Mouse (Mus musculus): ENCODE results near the gene Auts2.

The Auts2 gene

DNA sequence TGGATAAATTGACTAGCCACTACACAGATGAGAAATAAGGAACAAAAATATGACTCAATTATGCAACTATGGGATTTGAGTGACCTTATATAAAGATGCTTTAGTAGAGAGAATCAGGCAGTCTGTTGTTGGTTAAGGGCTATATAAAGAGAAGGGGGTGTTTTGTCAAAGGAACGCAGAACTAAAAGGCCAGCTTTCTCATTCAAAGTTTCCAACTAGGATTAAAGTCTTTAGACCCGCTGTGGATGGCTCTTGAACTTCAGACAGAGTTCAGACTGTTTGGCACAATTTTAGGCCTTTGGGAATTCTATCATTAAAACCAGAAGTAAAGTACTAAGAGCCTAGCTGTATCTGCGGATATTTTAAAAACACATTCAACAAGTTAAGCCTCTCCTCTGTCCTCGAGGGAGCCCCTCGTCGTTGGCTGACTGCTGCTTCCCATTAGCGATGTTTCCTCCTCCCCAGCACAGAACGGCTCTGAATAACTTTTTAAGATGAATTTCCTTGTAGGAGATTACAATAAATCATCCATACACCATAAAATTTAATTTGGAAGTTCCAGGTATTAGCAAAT, 459.3 kb downstream of the Auts2 start:
- DNase-seq (ENCODE audit: low read depth), result no peak

DNA sequence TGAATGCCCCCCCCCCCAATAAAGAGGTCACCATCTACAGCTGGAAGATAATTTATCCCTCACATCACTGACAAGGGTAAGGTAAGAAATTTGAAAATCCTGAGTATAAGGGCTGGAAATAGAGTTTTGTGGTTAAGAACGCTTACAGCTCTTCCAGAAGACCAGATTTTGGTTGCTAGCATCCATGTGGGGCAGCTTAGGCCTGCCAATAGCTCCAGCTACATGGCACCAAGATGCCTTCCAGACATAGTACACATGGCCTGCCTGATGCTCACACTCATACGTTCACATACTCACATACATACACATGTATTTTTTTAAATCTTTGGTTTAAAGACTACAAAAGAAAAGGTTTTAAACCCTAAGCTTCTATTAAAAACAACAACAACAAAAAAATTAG, 467.2 kb downstream of the Auts2 start:
- DNase-seq (ENCODE audit: low read depth), result no peak

DNA sequence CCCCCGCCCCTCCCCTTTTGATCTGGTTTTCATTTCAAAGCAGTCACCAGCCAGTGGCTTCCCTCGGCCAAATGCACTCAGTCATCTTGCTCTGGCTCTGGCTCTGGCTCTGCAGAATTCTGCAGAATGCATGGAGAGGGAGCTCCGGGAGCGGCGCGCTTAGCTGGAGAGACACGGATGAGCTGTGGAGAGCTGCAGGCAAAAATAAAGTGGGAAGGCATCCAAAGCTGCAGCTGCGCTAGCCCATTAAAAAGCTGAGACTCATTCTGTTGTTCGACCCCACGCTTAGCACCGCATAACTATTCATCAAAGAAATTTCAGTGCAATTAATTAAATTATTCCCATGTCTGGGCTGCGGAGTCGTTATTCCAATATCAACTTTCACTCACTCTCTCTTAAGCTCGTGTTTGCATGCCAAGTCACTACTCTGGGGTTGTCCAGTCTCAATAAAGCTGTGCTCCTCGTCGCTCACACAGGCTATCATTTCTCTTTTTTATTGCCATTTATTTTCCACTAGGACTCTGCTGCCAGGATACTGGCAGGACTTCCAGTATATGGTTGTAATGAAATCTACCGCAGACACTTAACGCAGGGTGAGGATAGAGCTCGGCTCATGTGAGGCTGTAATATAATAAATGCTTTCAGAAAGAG, 468.3 kb downstream of the Auts2 start:
- no peak for DNase-seq (ENCODE audit: low read depth)

DNA sequence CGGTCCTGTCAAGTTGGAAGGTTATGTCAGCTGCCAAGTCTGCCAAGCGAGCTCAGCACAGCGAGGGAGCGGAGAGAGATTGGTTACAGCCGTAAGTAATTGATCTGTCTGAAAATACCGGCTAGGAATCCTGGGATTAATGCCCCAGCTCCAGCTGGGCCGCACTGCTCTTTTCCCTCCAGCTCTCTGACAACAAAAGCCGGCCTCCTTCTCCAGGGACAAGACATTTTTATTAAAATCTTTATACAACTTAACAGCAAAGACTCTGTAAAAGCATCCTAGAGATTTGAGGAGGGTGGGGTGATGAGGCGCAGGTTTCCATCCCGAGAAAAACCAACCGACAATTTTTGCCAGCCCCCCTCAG, 468.8 kb downstream of the Auts2 start:
- DNase-seq (ENCODE audit: low read depth), result no peak

DNA sequence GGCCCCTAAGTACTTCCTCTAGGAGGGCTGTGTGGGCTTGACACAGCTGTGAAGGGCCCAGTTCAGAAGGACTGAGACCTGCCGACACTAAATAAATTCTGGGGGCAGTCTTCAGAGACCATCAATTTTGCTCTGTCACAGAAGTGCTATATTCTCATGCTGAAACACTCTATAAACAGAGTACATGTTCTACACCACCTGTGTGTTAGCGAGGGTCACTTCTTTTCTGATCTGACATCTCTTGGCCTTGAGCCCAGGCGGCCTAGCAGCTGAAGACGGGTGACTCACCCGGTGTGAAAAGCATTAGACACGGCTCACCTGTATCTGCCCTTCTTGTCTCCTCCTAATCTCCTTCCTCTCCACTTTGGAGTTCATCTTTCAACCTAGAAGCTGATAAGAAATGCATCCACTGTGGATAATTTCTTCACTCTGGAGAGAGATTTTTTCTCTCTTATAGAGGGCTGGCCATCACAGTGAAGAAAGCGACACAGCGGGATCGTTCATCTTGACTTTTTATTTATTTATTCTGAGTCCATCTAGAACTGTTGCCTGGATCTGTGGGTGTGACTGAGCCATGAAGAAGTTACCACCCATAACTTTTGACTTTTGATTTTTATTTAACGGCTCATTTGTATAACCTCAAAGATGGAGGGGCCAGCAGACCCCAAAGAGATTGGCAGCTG, 469.3 kb downstream of the Auts2 start:
- DNase-seq (ENCODE audit: low read depth), result no peak

DNA sequence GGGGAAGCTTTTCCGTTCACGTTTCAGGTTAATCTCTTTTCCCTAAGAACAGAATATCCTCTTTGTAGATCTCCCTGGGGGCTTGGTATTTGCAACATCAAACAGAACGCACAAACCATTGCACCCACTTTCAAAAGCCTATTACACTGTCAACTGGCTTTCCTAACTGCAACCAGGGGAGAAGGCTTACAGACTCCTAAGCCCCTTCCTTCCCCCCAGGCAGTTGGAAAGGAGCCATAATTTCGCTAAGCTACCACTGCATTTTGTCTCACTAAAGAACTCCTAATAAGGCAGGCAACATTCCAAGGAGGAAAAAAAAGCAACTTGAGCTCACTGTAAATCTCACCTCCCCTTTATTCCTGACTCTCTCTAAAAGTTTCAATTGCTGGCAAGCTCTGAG, 470.8 kb downstream of the Auts2 start:
- DNase-seq (ENCODE audit: low read depth), result no peak

DNA sequence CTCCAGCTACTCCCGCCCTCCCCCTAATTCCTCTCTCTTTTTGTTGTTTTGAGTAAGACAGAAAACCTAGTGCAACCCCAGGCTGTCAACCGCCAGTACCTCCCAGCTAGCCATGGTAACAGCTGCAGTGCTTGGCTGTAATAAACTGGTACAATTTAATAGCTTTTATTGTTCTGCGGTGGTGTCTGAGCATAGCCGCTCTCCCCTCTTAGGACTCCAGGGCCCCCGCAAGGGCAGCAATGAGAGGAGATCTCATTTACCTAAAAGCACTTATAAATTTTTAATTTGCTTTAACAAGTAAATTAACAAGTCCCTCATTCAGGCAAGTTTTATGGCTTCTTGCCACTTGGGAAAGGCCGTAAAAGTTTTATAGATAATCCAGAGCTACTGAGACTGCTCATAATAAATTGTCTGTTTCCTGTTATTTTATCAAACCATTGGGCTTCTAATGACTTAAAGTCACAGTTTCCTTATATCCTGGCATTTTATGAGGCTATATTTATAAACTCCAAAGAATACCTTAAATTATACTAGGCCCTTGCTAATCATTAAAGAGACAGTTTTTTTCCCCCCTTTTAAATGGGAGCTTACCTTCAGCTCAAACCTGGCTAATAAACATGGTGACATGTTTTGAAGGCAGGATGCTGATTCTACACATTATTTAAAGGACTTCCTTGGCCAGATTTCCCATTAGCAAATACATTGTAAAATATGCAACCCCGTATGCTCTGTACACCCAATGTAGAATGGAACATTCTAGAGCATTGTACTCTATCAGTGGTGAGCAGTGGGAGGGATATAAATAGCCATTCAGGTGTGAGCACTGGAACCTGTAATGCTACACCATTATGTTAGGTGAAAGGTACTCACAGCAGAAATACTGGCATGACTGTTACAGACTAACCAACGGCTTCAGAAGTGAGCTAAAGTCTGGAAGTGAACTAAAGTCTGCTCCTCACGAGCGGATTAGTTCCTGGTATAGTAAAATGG, 475.1 kb downstream of the Auts2 start:
- DNase-seq (ENCODE audit: low read depth), result no peak

DNA sequence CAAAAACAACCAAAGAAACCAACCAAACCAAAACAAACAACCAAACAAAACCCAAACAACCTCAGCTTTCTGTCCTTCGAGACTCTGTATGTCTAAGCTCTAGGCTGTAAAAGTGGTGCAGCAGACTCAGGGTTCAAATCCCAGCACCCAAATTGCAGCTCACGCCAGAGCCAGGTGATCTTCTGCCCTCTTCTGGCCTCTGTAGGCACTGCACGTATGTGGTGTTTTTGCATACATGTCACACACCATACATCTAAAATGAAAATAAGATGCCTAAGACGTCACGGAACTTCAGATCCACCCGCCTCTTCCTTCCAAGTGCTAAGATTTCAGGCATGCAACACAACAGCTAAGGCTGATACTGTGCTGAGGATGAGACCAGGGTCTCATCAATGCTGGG, 483.0 kb downstream of the Auts2 start:
- no peak for DNase-seq (ENCODE audit: low read depth)

DNA sequence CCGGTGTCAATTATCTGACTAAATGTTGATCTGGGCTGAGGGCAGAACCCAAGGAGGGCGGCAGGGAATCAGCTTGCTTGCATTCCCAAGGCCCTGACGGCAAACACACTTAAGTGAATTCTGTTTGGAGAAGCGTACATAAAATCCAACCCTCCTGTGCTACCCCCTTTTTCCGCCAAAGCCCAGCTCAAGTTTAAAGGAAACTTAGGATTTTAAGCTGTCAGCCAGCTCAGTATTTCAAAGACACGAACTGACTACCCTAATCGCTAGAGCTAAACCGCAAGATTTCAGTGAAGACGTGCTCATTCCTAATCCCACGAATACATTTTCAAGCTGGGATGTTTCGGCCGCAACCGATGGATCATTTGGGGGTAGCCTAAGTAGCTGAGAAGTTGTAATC, 490.5 kb downstream of the Auts2 start:
- DNase-seq (ENCODE audit: low read depth), result no peak

DNA sequence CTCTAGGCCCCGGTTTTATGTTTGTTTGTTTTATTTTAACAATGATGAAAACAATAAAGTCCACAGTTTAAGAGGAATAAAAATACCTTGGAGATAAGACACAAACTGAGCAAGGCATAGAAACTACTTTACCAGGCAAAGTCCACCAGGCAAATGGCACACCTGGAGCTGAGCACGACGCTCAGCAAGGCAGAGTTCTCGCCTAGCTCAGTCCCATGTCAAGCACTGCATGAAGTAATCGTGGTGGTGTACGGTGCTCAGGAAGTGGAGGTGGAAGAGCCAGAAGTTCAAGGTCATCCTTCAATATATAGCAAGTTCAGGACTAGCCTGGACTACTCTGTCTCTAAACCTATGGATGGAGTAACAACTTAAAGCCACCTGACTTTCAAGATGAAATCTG, 503.6 kb downstream of the Auts2 start:
- DNase-seq (ENCODE audit: low read depth), result no peak

DNA sequence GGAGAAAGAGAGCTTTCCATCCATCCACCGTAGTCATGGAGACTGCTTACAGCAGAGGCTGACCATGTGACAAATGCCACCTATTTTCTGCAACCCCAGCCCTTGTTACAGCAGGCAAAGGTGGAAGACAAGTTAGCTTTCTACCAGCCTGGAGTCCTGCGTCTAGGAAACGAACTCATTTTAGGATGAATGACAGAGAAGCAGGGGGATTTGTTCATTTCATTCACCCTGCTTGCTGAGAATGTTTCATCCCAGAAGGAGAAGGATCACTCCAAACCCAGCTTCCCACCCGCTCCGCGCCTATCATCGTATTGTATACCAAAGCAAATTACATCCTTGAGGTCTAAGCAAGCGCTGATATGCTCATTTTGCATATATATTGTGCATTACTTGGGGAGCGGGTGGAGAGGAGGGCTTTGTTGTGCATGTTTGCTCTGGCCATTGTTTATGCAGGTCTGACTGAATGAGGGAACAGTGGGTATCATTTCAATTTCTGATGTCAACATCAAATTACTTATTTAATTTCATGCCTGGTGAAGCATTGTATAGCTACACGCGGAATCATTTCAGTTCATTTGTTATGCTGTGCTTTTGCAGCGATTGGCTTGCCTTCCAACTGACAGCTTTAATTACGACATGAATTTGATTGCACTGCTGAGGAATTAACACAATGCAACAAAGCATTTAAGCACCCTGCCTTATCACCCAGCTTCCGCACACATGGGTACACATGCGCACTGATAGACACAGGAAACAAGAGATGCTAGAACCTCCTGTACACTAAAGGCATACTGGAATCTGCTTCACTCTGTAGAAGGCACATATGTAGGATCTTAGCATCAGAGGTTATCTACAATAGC, 509.4 kb downstream of the Auts2 start:
- no peak for DNase-seq (ENCODE audit: low read depth)

DNA sequence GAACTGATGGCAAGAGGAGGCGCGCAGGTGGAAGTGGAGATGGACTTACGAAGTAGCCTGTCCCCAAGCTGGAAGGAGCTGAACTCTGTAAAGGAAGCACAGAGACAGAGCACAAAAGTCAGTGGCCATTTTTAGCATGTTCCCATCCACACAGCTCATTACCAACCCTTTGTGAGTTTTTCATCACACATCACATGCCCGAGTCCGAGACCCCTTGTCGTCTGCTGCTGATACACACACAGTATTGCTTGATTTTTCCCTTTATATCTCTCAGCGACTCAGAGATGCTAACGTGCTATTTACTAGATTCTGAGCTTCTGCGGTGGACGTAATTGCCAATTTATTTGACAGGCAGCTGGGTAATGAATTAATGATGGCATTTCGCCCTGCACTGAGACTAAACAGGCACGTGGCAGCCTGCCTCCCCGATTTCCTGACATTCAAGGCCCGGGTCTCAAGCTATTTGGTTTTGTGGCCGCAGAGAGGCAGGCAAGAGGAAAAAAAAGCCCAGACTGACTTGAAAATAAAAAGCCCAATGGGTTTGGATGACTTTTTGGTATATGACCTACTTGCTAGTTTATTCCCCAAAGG, 512.1 kb downstream of the Auts2 start:
- DNase-seq (ENCODE audit: low read depth), result no peak

DNA sequence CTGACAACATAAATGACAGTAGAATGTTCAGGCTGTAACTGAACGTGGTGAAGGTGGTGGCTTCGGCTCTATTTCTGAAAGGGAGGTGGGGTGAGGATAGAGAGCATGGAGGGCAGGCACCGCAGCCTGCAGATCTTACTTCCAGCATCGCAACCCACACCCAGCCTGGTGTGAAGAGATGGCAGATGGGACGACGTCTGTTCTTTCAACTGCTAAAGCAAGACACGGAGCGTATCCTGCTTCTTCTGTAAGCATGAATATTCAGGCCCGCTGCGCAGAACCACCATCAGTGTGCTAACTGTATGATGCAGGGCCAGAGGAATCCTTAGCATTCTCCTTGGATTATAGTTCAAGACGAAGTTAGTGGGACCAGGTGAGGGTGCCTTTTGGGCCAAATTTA, 513.5 kb downstream of the Auts2 start:
- no peak for DNase-seq (ENCODE audit: low read depth)

DNA sequence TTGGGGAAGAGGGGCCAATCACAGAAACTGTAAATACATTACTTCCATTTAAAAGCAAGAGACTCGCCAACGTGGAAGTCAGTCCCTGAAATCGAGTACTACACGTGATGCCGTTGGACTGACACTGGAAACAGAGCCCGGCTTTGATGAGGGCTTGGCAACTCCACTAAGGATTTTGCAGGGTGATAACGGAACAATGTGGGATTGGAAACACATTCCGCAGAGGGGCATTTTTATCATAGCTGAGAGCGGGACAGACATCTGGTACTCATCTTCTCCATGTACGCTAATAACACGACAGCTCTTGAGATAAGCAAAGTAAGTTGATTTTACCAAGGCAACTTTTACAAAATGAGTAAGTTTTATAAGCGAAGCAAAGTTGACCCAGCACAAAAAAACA, 514.1 kb downstream of the Auts2 start:
- no peak for DNase-seq (ENCODE audit: low read depth)

DNA sequence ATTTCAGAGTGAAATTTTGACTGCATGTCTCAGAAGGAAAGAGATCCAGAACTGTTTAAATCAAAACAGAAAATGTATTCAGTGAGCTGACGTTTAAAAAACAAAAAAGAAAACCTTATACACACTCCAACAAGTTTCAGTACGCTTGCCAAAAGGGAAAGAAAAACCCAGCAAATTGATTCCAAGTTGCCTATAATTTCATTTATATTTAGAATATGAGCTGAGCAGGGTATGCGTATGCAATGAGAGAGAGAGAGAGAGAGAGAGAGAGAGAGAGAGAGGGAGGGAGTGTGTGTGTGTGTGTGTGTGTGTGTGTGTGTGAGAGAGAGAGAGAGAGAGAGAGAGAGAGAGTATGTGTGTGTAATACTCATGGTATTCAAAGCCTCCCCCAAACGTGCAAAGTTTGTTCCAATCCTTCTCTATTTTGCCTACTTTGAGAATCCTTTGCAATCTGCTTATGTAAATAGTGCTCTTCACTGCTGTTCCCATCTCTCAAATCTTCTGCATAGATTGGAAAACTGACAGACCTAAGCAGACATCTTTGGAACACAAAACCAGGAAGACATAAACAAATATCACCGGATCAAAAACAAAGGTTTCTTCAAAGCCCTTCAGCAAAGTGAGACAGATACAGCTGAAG, 515.2 kb downstream of the Auts2 start:
- DNase-seq (ENCODE audit: low read depth), result no peak

DNA sequence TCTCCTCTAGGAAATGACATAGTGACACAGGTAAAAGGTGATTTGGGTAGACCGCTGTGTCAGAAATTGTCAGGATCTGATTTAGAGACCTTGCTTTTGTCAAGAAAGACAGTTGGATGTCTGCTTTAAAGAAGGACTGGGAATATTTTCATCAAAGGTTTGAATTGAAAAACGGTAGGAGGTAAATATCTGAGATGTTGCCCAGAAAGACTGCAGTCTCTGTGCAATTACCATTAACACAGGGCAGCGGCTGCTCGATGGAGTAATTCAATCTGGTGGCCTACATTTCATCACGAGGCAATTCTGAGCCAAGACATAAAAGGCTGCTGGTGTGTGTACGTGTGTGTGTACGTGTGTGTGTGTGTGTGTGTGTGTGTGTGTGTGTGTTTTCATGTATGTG, 529.8 kb downstream of the Auts2 start:
- DNase-seq (ENCODE audit: low read depth), result no peak

DNA sequence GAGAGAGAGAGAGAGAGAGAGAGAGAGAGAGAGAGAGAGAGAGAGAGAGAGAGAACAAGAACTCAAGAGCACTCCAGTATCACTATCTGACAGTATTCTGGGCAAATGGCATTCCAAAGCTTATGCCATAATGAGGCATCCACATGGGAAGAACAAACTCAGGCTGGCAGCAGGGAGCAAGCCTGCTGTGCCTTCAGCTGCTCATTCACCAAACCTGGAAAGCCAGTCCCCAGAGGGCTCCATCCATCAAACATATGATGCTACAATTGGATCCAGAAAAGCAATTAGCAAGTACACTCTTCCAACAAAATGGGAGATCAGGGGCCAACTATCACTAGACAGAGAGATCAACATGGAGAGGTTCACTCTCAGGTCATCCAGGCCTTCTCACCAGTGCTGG, 531.3 kb downstream of the Auts2 start:
- no peak for DNase-seq (ENCODE audit: low read depth)

DNA sequence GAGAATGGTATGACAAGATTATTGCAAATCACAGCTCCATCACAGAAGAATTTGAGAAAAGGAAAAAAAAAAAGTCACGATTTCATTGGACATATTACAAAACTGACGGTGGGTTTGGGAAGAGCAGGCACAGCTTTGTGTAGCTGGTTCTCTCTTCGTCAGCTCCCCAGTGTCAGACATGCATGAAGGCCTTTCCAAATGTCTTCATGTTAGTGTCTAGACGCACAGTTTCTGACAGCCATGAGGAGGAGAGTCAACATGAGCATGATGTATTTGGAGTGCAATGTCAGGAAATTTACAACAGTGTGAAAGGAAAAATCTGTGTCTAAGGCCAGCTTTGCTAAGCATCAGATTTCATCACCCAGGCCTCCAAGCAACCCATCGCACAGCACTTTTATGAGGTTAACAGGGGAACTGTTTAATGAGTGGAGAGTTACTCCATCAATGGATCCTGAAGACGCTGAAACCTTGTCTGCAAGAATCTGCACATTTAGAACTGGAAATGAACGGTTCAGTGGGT, 534.4 kb downstream of the Auts2 start:
- DNase-seq (ENCODE audit: low read depth), result no peak

DNA sequence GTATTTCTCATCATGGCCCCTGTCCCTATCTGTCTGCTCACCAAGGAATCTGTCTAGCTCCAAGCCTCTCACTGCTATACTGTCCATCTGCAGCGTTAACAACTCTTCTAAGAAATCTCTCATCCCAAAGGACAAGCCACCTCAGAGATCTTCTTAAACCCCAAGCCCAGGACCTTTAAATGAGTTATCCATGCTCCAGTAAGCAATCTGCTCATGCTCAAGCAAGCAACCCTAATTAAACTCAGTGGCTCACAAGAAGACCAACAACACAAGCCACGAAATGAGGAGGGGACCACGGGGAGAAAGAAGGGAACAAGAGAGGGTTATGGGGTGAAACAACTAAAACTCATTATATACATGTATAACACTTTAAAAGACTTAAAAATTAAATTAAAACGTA, 535.2 kb downstream of the Auts2 start:
- no peak for DNase-seq (ENCODE audit: low read depth)

DNA sequence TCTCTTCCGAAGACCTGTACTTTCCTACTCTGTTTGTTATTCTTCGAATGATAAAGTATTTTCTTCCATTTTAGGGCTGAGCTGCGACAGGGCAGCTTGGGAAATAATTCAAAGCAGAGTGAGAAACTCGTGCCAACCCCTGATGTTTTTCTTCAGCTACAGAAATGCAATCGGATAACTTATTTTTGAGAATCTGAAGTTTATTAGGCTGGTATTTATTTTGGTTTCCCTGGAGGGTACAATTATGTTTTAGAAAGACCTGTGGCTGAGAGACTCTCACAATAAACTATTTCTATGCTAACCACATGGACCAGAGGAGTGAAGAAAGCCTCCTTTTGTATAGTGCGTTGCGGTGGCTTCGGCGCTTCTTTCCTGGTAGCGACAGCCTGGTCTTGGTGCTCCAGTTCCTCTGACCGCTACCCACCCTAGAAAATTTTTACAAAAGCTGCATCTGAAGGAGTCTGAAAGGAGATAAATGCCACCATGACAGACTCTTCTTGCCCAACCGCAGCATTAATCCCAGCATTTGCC, 550.4 kb downstream of the Auts2 start:
- DNase-seq (ENCODE audit: low read depth), result no peak

Measured in naive thymus-derived CD4-positive, alpha-beta T cell, adult 2 months (primary cell).